ENCODE assay signal across 8 mouse cellular contexts in the genomic region with DNA sequence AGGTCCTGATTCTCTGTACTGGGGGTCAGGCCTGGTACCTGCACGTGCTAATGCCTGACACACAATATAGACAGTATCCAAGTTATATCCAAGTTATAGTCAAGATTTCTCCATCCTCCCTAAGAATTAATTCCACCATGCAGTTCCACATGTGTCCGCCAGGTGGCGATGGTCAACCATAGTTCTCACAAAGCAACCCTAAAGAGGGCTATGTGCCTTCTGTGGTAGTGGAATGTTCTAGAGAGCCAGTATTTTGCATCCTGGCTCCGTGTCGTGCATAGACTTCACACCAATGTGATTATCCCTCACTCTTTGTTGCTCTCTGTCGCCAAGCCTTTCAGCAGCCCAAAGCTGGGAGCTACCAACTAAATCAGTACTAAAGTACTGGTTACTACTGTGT. TPM values are rescaled to one million over a fixed set of nuclear protein-coding genes. Genes with fewer than 3 reads are reported as not detected.
DNase-seq lines count a peak whose midpoint lies in the region; ATAC-seq and TF ChIP-seq lines count a peak whose summit lies in the region.

No protein-coding gene starts in this region.

- no peak overlapping the region for H3K4me2 ChIP-seq in stomach, postnatal 0 days (replicated peaks; ENCODE audit: low read depth)

- no peak overlapping the region for H3K27ac ChIP-seq in kidney, adult 2 months (ENCODE audit: insufficient read depth, low read depth, low read length)
- no peak overlapping the region for H3K27ac ChIP-seq in stomach, postnatal 0 days (replicated peaks)

- intact Hi-C loops in gastrocnemius, postnatal 14 days (cut with DNase I; ENCODE audit: low total_unique reads) = loop anchor here (1.0 kb wide), 1 partner anchor 49 kb away; no protein-coding TSS in a partner anchor
- intact Hi-C loops in left cerebral cortex, postnatal 4 days (cut with DNase I) = loop anchor here (2.0 kb wide), 1 partner anchor 49 kb away; no protein-coding TSS in a partner anchor

- peak; percentile 99 for TF ChIP-seq CTCF in kidney, adult 2 months (conservative IDR thresholded peaks at IDR 0.05; ENCODE audit: insufficient read depth, insufficient read length, low read depth, low read length)
- peak; percentile 99 for TF ChIP-seq CTCF in stomach, postnatal 0 days (IDR thresholded peaks at IDR 0.05; ENCODE audit: low read depth)

- H3K36me3 ChIP-seq in kidney, adult 2 months (ENCODE audit: control insufficient read depth, insufficient read depth, low read length) = no peaks in the 10 kb centered on the region
- H3K36me3 ChIP-seq in stomach, postnatal 0 days (ENCODE audit: control insufficient read depth, insufficient read depth, low read length) = no peaks in the 10 kb centered on the region

- H3K4me3 ChIP-seq in kidney, adult 2 months (ENCODE audit: insufficient read depth, low read depth, low read length) = no peak overlapping the region
- no peak overlapping the region for H3K4me3 ChIP-seq in stomach, postnatal 0 days (ENCODE audit: low read depth, low read length)

- no peaks in the 10 kb centered on the region for H3K9me3 ChIP-seq in stomach, postnatal 0 days (ENCODE audit: control insufficient read depth, low read length)

- WGBS in kidney, adult 2 months = 3% methylated on average over 6 of the region's 6 CpGs
- whole genome bisulfite sequencing in stomach, postnatal 0 days = under 1% methylated on average over 6 of the region's 6 CpGs

- H3K4me1 ChIP-seq in kidney, adult 2 months (ENCODE audit: control insufficient read depth, insufficient read depth, low read length) = no peaks in the 10 kb centered on the region
- H3K4me1 ChIP-seq in stomach, postnatal 0 days (replicated peaks; ENCODE audit: control insufficient read depth, insufficient read depth) = no peaks in the 10 kb centered on the region

- no peak for TF ChIP-seq POLR2A in kidney, adult 2 months (IDR thresholded peaks at IDR 0.05; ENCODE audit: low read depth, low read length)

- H3K27me3 ChIP-seq in kidney, adult 2 months (replicated peaks; ENCODE audit: control insufficient read depth, insufficient read depth, low read length) = no peaks in the 10 kb centered on the region
- no peaks in the 10 kb centered on the region for H3K27me3 ChIP-seq in stomach, postnatal 0 days (ENCODE audit: control insufficient read depth, insufficient read depth, low read length)

- peak; percentile 91 for DNase-seq in 3T3-L1 (ENCODE audit: low read depth, low spot score)
- DNase-seq in adrenal gland, adult 2 months = peak; percentile 78
- peak; percentile 91 for DNase-seq in embryo, embryonic 10.5 days (ENCODE audit: low spot score)
- DNase-seq in gastrocnemius, postnatal 14 days = peak; percentile 70
- peak; percentile 83 for DNase-seq in kidney, adult 2 months
- peak; percentile 79 for DNase-seq in left cerebral cortex, postnatal 4 days
- peak; percentile 59 to 74 for DNase-seq in natural killer cell, adult 2 months (ENCODE audit: low spot score in 2 of 2)
- peak; percentile 81 for DNase-seq in stomach, postnatal 0 days (ENCODE audit: low spot score)

- ATAC-seq in stomach, postnatal 0 days (ENCODE audit: low FRiP score, low TSS enrichment) = peak; percentile 58; the same call in 1 of the 2 replicates

- no peak overlapping the region for H3K9ac ChIP-seq in stomach, postnatal 0 days (ENCODE audit: low read length)

- no peak for TF ChIP-seq EP300 in stomach, postnatal 0 days (optimal IDR thresholded peaks at IDR 0.05)

RNA-seq across cellular contexts. Expression of gene Meox1, which starts 25.5 kb away (rescaled TPM):
- 1 to 10 TPM; 1.4 to 5.3 TPM for total RNA-seq in adrenal gland, adult 2 months (2021)
- 0.57 and 1.2 TPM in 2 replicates for polyA plus RNA-seq in adrenal gland, adult 2 months (2012; rRNA removed)
- 10 to 100 TPM in 1 of 2 experiments, 1 to 10 TPM in 1; 8.6 to 10.8 TPM for total RNA-seq in gastrocnemius, postnatal 14 days (2021)
- 3.5 and 4.8 TPM in 2 replicates for polyA plus RNA-seq in kidney, adult 2 months (2012; rRNA removed)
- 1 to 10 TPM; 1.2 to 1.5 TPM for total RNA-seq in left cerebral cortex, postnatal 4 days (2021)
- polyA plus RNA-seq in stomach, postnatal 0 days (2015; fragmentation: Nextera tagmentation; extraction: Ambion mirVana) = 2.8 and 3.0 TPM in 2 replicates

RNA-seq across cellular contexts. Expression of gene Sost, which starts 47.2 kb away (rescaled TPM):
- total RNA-seq in adrenal gland, adult 2 months (2021) = not detected
- 0.39 and 0.41 TPM in 2 replicates for polyA plus RNA-seq in adrenal gland, adult 2 months (2012; rRNA removed)
- total RNA-seq in gastrocnemius, postnatal 14 days (2021) = not detected
- 2.0 TPM in 2 replicates for polyA plus RNA-seq in kidney, adult 2 months (2012; rRNA removed)
- not detected for total RNA-seq in left cerebral cortex, postnatal 4 days (2021)
- 0.08 TPM in 1 of 2 replicates, not detected in the other for polyA plus RNA-seq in stomach, postnatal 0 days (2015; fragmentation: Nextera tagmentation; extraction: Ambion mirVana)
